Mouse (Mus musculus) liver, embryonic 14.5 days (tissue): ENCODE data around the gene Slc43a2.

ENCODE experiments used
- CTCF ChIP-seq: IDR thresholded peaks from 2 replicates; pipeline ENCODE4 v1.5.1; 2016; ENCODE audit warnings: antibody characterized with exemption, low read depth, control low read depth
- EP300 ChIP-seq: IDR thresholded peaks from 2 replicates; pipeline ENCODE4 v1.6.1; 2016; ENCODE audit warnings: antibody characterized with exemption, low read depth

GRCm38 (mm10) chr11:75585978-75586377 is 54.5 kb downstream of the Slc43a2 start:
- TF ChIP-seq CTCF (no peak), EP300 (no peak)
